Mouse (Mus musculus) G1E (cell line): ENCODE data around the gene Tas2r131.
"Not testable (repeated sequence)": the region's sequence is repeated elsewhere in the genome, so short reads cannot be mapped to it uniquely, and the experiment has no call there.

Experiments used
- CTCF ChIP-seq: IDR thresholded peaks from 2 replicates; pipeline ENCODE4 v1.5.1; 2012; ENCODE audit warnings: low read depth, low read length, inconsistent platforms, mixed read lengths
- GATA1 ChIP-seq: IDR thresholded peaks from 2 replicates; pipeline ENCODE4 v1.6.1; 2012; ENCODE audit warnings: borderline replicate concordance, low read length, inconsistent platforms, mixed read lengths
- GATA2 ChIP-seq: IDR thresholded peaks from 2 replicates; pipeline ENCODE4 v1.6.1; 2012; ENCODE audit warnings: low read depth, low read length, inconsistent platforms, borderline replicate concordance
- POLR2AphosphoS5 ChIP-seq: IDR thresholded peaks from 2 replicates; pipeline ENCODE4 v1.6.1; 2012; ENCODE audit warnings: low read depth, low read length, inconsistent platforms; ENCODE audit not compliant: insufficient replicate concordance
- TAL1 ChIP-seq: conservative IDR thresholded peaks from 2 replicates; pipeline ENCODE4 v1.6.1; 2012; ENCODE audit warnings: low read depth, low read length, inconsistent platforms, mixed read lengths

GRCm38 (mm10) chr6:132941376-132941775 is 16.3 kb downstream of the Tas2r131 start:
- TF ChIP-seq CTCF, TAL1, GATA2, GATA1, POLR2AphosphoS5: not testable (repeated sequence)
